Mouse (Mus musculus): ENCODE measurements at regions not wholly inside any gene's neighbourhood (a gene's known extent, or its start where the extent isn't known, plus 50 kb on each side); places are given as distances from the start of the nearest gene placed in this dataset.

GRCm38 (mm10) chr15:25468478-25468877 is 54.9 kb upstream of the Basp1 start:
- no peak for DNase-seq (ENCODE audit: low read depth, low spot score)

GRCm38 (mm10) chr15:25469185-25469845 is 55.8 kb upstream of the Basp1 start:
- DNase-seq (ENCODE audit: low read depth, low spot score), result peak; percentile 14

- DNase-seq (ENCODE audit: low read depth, low spot score), result no peak
Observed at GRCm38 (mm10) chr15:25471331-25471730, 57.8 kb upstream of the Basp1 start.

- no peak for DNase-seq (ENCODE audit: low read depth, low spot score)
Observed at GRCm38 (mm10) chr15:25473201-25473710, 59.7 kb upstream of the Basp1 start.

- no peak for DNase-seq (ENCODE audit: low read depth, low spot score)
Observed at GRCm38 (mm10) chr15:25474096-25474495, 60.5 kb upstream of the Basp1 start.

GRCm38 (mm10) chr15:25482586-25482985 is 69.0 kb upstream of the Basp1 start:
- DNase-seq (ENCODE audit: low read depth, low spot score), result no peak

- DNase-seq (ENCODE audit: low read depth, low spot score), result no peak
Observed at GRCm38 (mm10) chr15:25485372-25485771, 71.8 kb upstream of the Basp1 start.

GRCm38 (mm10) chr15:25486158-25486557 is 72.6 kb upstream of the Basp1 start:
- no peak for DNase-seq (ENCODE audit: low read depth, low spot score)

GRCm38 (mm10) chr15:25489804-25490203 is 76.2 kb upstream of the Basp1 start:
- DNase-seq (ENCODE audit: low read depth, low spot score), result no peak

- no peak for DNase-seq (ENCODE audit: low read depth, low spot score)
Observed at GRCm38 (mm10) chr15:25492161-25492746, 78.7 kb upstream of the Basp1 start.

- DNase-seq (ENCODE audit: low read depth, low spot score), result no peak
Observed at GRCm38 (mm10) chr15:25494687-25495299, 81.2 kb upstream of the Basp1 start.

- DNase-seq (ENCODE audit: low read depth, low spot score), result no peak
Observed at GRCm38 (mm10) chr15:25495926-25496644, 82.5 kb upstream of the Basp1 start.

GRCm38 (mm10) chr15:25497743-25498142 is 84.2 kb upstream of the Basp1 start:
- DNase-seq (ENCODE audit: low read depth, low spot score), result no peak

- DNase-seq (ENCODE audit: low read depth, low spot score), result no peak
Observed at GRCm38 (mm10) chr15:25498422-25498821, 84.9 kb upstream of the Basp1 start.

- DNase-seq (ENCODE audit: low read depth, low spot score), result no peak
Observed at GRCm38 (mm10) chr15:25502513-25502912, 88.9 kb upstream of the Basp1 start.

GRCm38 (mm10) chr15:25503104-25503503 is 89.5 kb upstream of the Basp1 start:
- DNase-seq (ENCODE audit: low read depth, low spot score), result no peak

GRCm38 (mm10) chr15:25509139-25509538 is 95.6 kb upstream of the Basp1 start:
- DNase-seq (ENCODE audit: low read depth, low spot score), result no peak

GRCm38 (mm10) chr15:25509584-25509983 is 96.0 kb upstream of the Basp1 start:
- DNase-seq (ENCODE audit: low read depth, low spot score), result no peak

GRCm38 (mm10) chr15:25510060-25510492 is 96.5 kb upstream of the Basp1 start:
- no peak for DNase-seq (ENCODE audit: low read depth, low spot score)

- no peak for DNase-seq (ENCODE audit: low read depth, low spot score)
Observed at GRCm38 (mm10) chr15:25518025-25518928, 104.0 kb upstream of the Myo10 start.

- DNase-seq (ENCODE audit: low read depth, low spot score), result no peak
Observed at GRCm38 (mm10) chr15:25524189-25524588, 98.1 kb upstream of the Myo10 start.
